Mouse (Mus musculus) lung, postnatal 0 days (tissue): ENCODE data around the gene Cers3.

Source experiments
- CTCF ChIP-seq: IDR thresholded peaks from 2 replicates; pipeline ENCODE4 v1.5.1; 2016; ENCODE audit warnings: antibody characterized with exemption, mild to moderate bottlenecking
- EP300 ChIP-seq: IDR thresholded peaks from 2 replicates; pipeline ENCODE4 v1.6.1; 2016; ENCODE audit warnings: antibody characterized with exemption, mild to moderate bottlenecking, control low read depth

- TF ChIP-seq EP300 (no peak), CTCF (no peak)
Measured at GRCm38 (mm10) chr7:66755611-66756010, 12.3 kb downstream of the Cers3 start.
